Mouse (Mus musculus): ENCODE data around the gene Exosc9. TPM values are rescaled to one million over a fixed set of nuclear protein-coding genes. Genes with fewer than 3 reads are reported as not detected.
A peak's percentile ranks its signal among the peaks of the same experiment; 100 is the strongest.
"Not testable (repeated sequence)": the region's sequence is repeated elsewhere in the genome, so short reads cannot be mapped to it uniquely, and the experiment has no call there.

Exosc9 gene
- polyA plus RNA-seq, 1 experiment from 2014 or later, result 62.1 TPM

- Histone ChIP-seq H3K4me2 (ENCODE audit: low read length) (peak overlapping the region; percentile 69), H3K4me3 (ENCODE audit: low read depth, low read length) (peak overlapping the region; percentile 89), H3K27me3 (replicated peaks; ENCODE audit: control insufficient read depth, insufficient read depth, low read length) (no peaks in the 10 kb centered on the region), H3K9me3 (ENCODE audit: control insufficient read depth, low read length) (no peaks in the 10 kb centered on the region), H3K9ac (ENCODE audit: low read length) (peak overlapping the region; percentile 85), H3K4me1 (replicated peaks; ENCODE audit: control insufficient read depth, insufficient read depth, low read length) (peaks cover 16% of the 10 kb centered on the region; the same call in 1 of the 2 replicates), H3K27ac (ENCODE audit: low read depth) (peak overlapping the region; percentile 77), H3K36me3 (ENCODE audit: control insufficient read depth, insufficient read depth, low read length) (peaks cover 33% of the 10 kb centered on the region)
- DNase-seq (ENCODE audit: low spot score) (no peak), ATAC-seq (replicated peaks; ENCODE audit: low FRiP score, low TSS enrichment, low read depth) (peak; percentile 33)
- 0% methylated on average over 46 of the region's 46 CpGs for WGBS
These were observed 19.0 kb downstream of the Exosc9 start for GRCm38 (mm10) chr3:36571361-36571826.

DNA sequence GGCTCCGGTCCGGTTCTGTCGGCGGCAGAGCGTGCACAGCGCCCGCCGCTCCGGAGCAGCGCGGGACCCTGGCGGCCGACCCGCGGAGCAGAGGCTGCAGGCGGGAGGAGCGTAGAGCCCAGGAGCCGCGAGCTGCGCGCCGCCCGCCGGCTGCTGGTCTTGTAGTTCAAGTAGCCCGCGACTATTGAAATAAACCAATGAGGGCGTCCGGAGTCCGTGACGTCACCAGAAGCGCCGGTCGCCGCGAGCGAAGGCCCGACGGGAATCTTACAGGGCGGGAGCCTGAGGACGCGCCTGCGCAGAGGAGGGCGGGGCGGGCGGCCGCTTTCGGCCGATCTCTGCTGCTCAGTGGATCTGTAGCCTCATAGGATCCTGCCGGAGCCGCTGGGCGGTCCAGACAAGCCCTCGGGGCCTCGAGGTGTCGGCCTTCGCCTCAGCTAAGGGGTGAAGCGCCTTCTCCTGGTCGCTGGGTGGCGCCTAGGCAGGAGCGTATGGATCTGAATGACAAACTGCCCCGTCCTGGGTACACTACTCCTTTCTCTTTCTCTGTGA is 19.5 kb downstream of the Exosc9 start, which contains the start of gene Ccna2:
TSS of gene Ccna2 (minus strand) at position 324 of the 552 bp plus-strand sequence.
- peak within 1 kb of the TSS; percentile 69 for H3K4me2 ChIP-seq (ENCODE audit: low read length)
- peaks cover 28% of the 10 kb centered on the region for H3K36me3 ChIP-seq (ENCODE audit: control insufficient read depth, insufficient read depth, low read length)
- peak within 1 kb of the TSS; percentile 89 for H3K4me3 ChIP-seq (ENCODE audit: low read depth, low read length)
- H3K4me1 ChIP-seq (replicated peaks; ENCODE audit: control insufficient read depth, insufficient read depth, low read length), result peaks cover 16% of the 10 kb centered on the region; the same call in 1 of the 2 replicates
- peak; percentile 100 for ATAC-seq (replicated peaks; ENCODE audit: low FRiP score, low TSS enrichment, low read depth)
- H3K27me3 ChIP-seq (replicated peaks; ENCODE audit: control insufficient read depth, insufficient read depth, low read length), result no peaks in the 10 kb centered on the region
- peak within 1 kb of the TSS; percentile 85 for H3K9ac ChIP-seq (ENCODE audit: low read length)
- no peaks in the 10 kb centered on the region for H3K9me3 ChIP-seq (ENCODE audit: control insufficient read depth, low read length)
- H3K27ac ChIP-seq (ENCODE audit: low read depth), result peak within 1 kb of the TSS; percentile 77
- peak; percentile 97 for DNase-seq (ENCODE audit: low spot score)
- under 1% methylated on average over 60 of the region's 60 CpGs for WGBS

DNA sequence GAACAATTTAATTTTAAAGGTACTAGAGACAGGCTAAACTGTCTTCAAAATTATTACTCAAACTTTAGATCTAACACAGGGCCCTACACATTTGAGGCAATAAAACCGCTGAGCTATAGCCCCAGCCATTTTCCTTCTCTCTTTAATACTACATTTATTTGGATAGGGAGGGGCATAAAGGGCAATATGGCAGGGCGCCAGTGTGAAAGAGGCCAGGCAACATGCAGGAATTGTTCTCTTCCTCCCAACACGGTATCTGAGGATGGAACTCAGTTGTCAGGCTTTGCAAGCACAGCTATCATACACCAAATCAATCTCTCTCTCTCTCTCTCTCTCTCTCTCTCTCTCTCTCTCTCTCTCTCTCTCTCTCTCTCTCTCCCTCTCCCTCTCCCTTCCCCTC is 46.4 kb downstream of the Exosc9 start:
- Histone ChIP-seq H3K9ac (ENCODE audit: low read length) (no peak overlapping the region), H3K27me3 (replicated peaks; ENCODE audit: control insufficient read depth, insufficient read depth, low read length) (no peaks in the 10 kb centered on the region), H3K36me3 (ENCODE audit: control insufficient read depth, insufficient read depth, low read length) (no peaks in the 10 kb centered on the region), H3K27ac (ENCODE audit: low read depth) (no peak overlapping the region), H3K9me3 (ENCODE audit: control insufficient read depth, low read length) (no peaks in the 10 kb centered on the region), H3K4me2 (ENCODE audit: low read length) (no peak overlapping the region), H3K4me3 (ENCODE audit: low read depth, low read length) (no peak overlapping the region), H3K4me1 (replicated peaks; ENCODE audit: control insufficient read depth, insufficient read depth, low read length) (no peaks in the 10 kb centered on the region)
- ATAC-seq (replicated peaks; ENCODE audit: low FRiP score, low TSS enrichment, low read depth) (no peak), DNase-seq (ENCODE audit: low spot score) (no peak)
- WGBS, result 65% methylated on average over 3 of the region's 3 CpGs

GRCm38 (mm10) chr3:36599773-36600172 is 47.4 kb downstream of the Exosc9 start:
- 90% methylated on average over 8 of the region's 9 CpGs for WGBS
- ATAC-seq (replicated peaks; ENCODE audit: low FRiP score, low TSS enrichment, low read depth), result not testable (repeated sequence)

DNA sequence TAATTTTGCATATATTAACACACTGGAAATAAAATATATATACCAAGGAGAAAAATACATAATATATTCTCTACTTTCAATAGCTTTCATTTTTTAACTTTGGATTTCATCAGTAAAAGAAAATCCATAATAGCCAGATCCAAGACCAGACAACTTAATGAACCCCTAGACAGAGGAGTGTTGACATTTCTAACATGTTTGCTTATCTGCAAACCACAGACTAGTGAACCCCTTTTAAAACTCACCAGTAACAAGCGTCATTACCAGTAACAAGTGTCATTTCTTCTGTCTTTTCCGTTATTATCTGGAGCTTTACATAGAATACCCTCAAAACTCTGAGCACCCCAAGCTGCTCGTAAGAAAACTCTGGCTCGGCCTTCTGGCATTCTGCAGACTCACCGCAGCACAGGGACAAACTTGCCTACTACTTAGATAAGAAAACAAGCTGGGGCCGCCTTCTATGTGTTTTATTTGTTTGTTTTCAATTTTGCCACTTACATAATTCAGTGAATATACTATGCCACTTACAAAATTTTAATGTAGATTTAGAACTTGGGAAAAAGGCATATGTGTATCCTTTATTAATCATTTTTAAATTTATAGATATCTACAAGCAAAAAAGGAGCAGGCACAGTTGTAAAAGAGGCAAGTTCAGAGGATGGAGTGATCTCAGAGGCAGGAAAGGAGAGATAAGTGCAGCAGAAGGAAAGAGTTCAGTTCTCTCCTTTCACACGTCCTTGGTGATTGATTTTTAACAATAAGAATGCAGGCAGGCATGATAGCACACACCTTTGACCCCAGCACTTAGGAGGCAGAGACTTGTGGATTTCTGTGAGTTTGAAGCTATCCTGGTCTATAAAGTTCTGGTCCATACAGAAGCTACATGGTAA is 53.7 kb downstream of the Exosc9 start:
- H3K9ac ChIP-seq (ENCODE audit: low read length), result no peak overlapping the region
- no peak overlapping the region for H3K27ac ChIP-seq (ENCODE audit: low read depth)
- no peaks in the 10 kb centered on the region for H3K27me3 ChIP-seq (replicated peaks; ENCODE audit: control insufficient read depth, insufficient read depth, low read length)
- ATAC-seq (replicated peaks; ENCODE audit: low FRiP score, low TSS enrichment, low read depth), result no peak
- peaks cover 4% of the 10 kb centered on the region; the same call in 1 of the 2 replicates for H3K36me3 ChIP-seq (ENCODE audit: control insufficient read depth, insufficient read depth, low read length)
- no peaks in the 10 kb centered on the region for H3K9me3 ChIP-seq (ENCODE audit: control insufficient read depth, low read length)
- H3K4me3 ChIP-seq (ENCODE audit: low read depth, low read length), result no peak overlapping the region
- 73% methylated on average over 7 of the region's 7 CpGs for WGBS
- no peak overlapping the region for H3K4me2 ChIP-seq (ENCODE audit: low read length)
- no peak for DNase-seq (ENCODE audit: low spot score)
- no peaks in the 10 kb centered on the region for H3K4me1 ChIP-seq (replicated peaks; ENCODE audit: control insufficient read depth, insufficient read depth, low read length)

More at GRCm38 (mm10) chr3:36599773-36600172, 47.4 kb downstream of the Exosc9 start:
- H3K27ac ChIP-seq (ENCODE audit: low read depth); H3K9me3 ChIP-seq (ENCODE audit: control insufficient read depth, low read length); H3K4me3 ChIP-seq (ENCODE audit: low read depth, low read length); H3K4me2 ChIP-seq (ENCODE audit: low read length); DNase-seq (ENCODE audit: low spot score); H3K36me3 ChIP-seq (ENCODE audit: control insufficient read depth, insufficient read depth, low read length); H3K4me1 ChIP-seq (replicated peaks; ENCODE audit: control insufficient read depth, insufficient read depth, low read length); H3K27me3 ChIP-seq (replicated peaks; ENCODE audit: control insufficient read depth, insufficient read depth, low read length); H3K9ac ChIP-seq (ENCODE audit: low read length): not testable (repeated sequence)

DNA sequence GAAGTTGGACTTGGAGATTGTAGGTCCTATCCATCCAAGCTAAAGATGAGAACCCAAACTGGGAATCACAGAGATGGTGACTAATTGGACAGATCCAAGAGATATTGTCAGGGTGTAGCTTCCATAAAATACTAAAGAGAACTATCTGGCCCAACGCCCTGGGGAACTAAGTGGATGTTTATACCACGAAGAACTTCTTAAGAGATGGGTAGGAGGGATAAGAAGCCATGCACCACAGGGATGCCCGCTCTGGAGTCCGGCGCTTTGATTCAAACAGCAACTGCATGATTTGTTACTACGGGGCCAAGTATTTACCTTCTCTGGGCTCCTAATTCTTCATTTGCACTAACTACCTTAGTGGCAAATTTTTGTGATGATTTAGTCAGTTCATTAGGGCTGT is 60.3 kb downstream of the Exosc9 start:
- H3K9me3 ChIP-seq (ENCODE audit: control insufficient read depth, low read length), result no peaks in the 10 kb centered on the region
- 0 out of 2 replicates have a peak, but pooled peaks cover 3% of the 10 kb centered on the region for H3K4me1 ChIP-seq (replicated peaks; ENCODE audit: control insufficient read depth, insufficient read depth, low read length)
- 4% methylated on average over 6 of the region's 6 CpGs for WGBS
- H3K27me3 ChIP-seq (replicated peaks; ENCODE audit: control insufficient read depth, insufficient read depth, low read length), result no peaks in the 10 kb centered on the region
- H3K27ac ChIP-seq (ENCODE audit: low read depth), result no peak overlapping the region
- ATAC-seq (replicated peaks; ENCODE audit: low FRiP score, low TSS enrichment, low read depth), result no peak
- peak overlapping the region; percentile 75 for H3K4me2 ChIP-seq (ENCODE audit: low read length)
- H3K36me3 ChIP-seq (ENCODE audit: control insufficient read depth, insufficient read depth, low read length), result no peaks in the 10 kb centered on the region
- H3K4me3 ChIP-seq (ENCODE audit: low read depth, low read length), result peak overlapping the region; percentile 65
- H3K9ac ChIP-seq (ENCODE audit: low read length), result peak overlapping the region; percentile 68
- DNase-seq (ENCODE audit: low spot score), result peak; percentile 54

GRCm38 (mm10) chr3:36613202-36613907 is 60.9 kb downstream of the Exosc9 start, which contains the start of gene Bbs7:
Bbs7 (minus strand) TSS chr3:36613477.
- Histone ChIP-seq H3K9me3 (ENCODE audit: control insufficient read depth, low read length) (no peaks in the 10 kb centered on the region), H3K4me1 (replicated peaks; ENCODE audit: control insufficient read depth, insufficient read depth, low read length) (0 out of 2 replicates have a peak, but pooled peaks cover 3% of the 10 kb centered on the region), H3K36me3 (ENCODE audit: control insufficient read depth, insufficient read depth, low read length) (no peaks in the 10 kb centered on the region), H3K4me2 (ENCODE audit: low read length) (peak within 1 kb of the TSS; percentile 75), H3K9ac (ENCODE audit: low read length) (peak within 1 kb of the TSS; percentile 68), H3K27me3 (replicated peaks; ENCODE audit: control insufficient read depth, insufficient read depth, low read length) (no peaks in the 10 kb centered on the region), H3K27ac (ENCODE audit: low read depth) (no peak within 1 kb of the TSS), H3K4me3 (ENCODE audit: low read depth, low read length) (peak within 1 kb of the TSS; percentile 65)
- DNase-seq (ENCODE audit: low spot score) (peak; percentile 95), ATAC-seq (replicated peaks; ENCODE audit: low FRiP score, low TSS enrichment, low read depth) (peak; percentile 100)
- WGBS, result 5% methylated on average over 38 of the region's 38 CpGs

GRCm38 (mm10) chr3:36613908-36614255 is 61.5 kb downstream of the Exosc9 start:
- ATAC-seq (replicated peaks; ENCODE audit: low FRiP score, low TSS enrichment, low read depth), result no peak
- no peak overlapping the region for H3K9ac ChIP-seq (ENCODE audit: low read length)
- H3K27me3 ChIP-seq (replicated peaks; ENCODE audit: control insufficient read depth, insufficient read depth, low read length), result no peaks in the 10 kb centered on the region
- H3K4me1 ChIP-seq (replicated peaks; ENCODE audit: control insufficient read depth, insufficient read depth, low read length), result 0 out of 2 replicates have a peak, but pooled peaks cover 3% of the 10 kb centered on the region
- no peak overlapping the region for H3K27ac ChIP-seq (ENCODE audit: low read depth)
- H3K4me2 ChIP-seq (ENCODE audit: low read length), result no peak overlapping the region; the same call in 1 of the 2 replicates
- H3K9me3 ChIP-seq (ENCODE audit: control insufficient read depth, low read length), result no peaks in the 10 kb centered on the region
- H3K36me3 ChIP-seq (ENCODE audit: control insufficient read depth, insufficient read depth, low read length), result no peaks in the 10 kb centered on the region
- no peak overlapping the region for H3K4me3 ChIP-seq (ENCODE audit: low read depth, low read length)
- no peak for DNase-seq (ENCODE audit: low spot score)
- 68% methylated on average over 5 of the region's 5 CpGs for WGBS
